Mouse (Mus musculus): Measurements from ENCODE around the gene Khdc1c. TPM values are rescaled to one million over a fixed set of nuclear protein-coding genes. Genes with fewer than 3 reads are reported as not detected.
"Not testable (repeated sequence)": the region's sequence is repeated elsewhere in the genome, so short reads cannot be mapped to it uniquely, and the experiment has no call there.

Gene Khdc1c
- total RNA-seq (2021): not detected
- long read RNA-seq, experiment 1: 0 reads
- long read RNA-seq, experiment 2: 0 reads

DNA sequence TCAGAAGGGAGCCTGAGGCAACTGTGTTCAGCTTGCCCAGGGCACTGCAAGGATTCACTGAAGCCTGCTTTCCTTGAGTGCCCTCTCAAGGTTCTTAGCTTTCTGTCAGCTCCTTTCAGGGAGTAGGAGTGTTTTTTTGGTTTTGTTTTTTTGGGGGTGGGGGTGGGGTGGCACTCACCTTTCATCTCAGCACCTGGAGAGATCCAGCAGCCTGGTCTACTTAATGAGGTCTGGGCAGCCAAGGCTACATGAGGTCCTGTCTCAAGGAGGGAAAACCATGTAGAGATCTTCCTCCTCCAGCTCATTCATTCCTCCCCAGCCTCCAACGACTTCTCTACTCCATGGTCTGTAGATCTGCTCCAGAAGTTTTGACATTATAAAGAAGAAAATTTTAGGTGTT, at the start of gene Khdc1c:
TSS of gene Khdc1c (plus strand) at position 301 of the 400 bp plus-strand sequence.
- not testable (repeated sequence) for DNase-seq

DNA sequence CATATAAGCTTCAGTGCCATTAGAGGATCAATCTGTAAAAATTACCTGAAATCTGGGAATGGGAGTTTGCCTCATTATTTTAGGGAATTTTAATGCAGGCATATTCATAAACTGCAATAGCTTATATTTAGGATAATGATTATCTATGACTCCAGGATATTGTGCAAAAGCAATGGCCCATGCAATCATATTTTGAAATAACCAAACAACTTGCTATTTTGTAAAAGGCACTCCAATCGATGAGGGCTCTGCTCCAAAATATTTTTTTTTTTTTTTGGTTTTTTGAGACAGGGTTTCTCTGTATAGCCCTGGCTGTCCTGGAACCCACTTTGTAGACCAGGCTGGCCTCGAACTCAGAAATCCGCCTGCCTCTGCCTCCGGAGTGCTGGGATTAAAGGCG, 47.9 kb upstream of the Khdc1c start:
- not testable (repeated sequence) for DNase-seq

- no peak for DNase-seq
Observed at GRCm38 (mm10) chr1:21321656-21322055, 46.5 kb upstream of the Khdc1c start.

DNA sequence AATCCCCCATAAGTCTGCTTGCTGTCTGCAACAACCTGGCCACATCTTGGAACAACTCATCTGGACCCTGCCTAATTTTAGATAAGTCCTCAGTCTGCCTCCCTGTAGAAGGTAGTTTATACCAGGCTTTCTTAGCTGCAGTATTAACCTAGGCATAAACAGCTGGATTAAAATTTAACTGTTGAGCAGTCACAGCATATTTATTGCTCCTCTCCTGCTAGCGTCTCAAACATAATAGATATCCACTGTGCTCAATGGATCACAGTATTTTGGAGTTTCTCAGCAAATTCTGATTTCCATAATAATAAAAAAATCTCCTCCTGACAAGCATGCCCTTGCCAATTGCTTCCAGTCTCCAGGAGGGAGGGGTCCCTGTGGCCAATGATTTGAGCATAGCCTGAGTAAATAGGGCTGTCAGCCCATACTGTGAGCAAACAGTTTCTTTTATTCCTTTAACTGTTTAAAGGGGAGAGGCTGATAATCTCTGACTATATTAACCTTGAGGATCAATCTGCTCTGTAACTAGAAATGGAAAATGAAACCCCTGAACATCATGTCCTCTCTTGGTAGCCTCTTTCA, 44.0 kb upstream of the Khdc1c start:
- no peak for DNase-seq

- DNase-seq: no peak
Observed at GRCm38 (mm10) chr1:21324633-21325032, 43.5 kb upstream of the Khdc1c start.

GRCm38 (mm10) chr1:21326733-21327132, 41.4 kb upstream of the Khdc1c start:
- no peak for DNase-seq

DNA sequence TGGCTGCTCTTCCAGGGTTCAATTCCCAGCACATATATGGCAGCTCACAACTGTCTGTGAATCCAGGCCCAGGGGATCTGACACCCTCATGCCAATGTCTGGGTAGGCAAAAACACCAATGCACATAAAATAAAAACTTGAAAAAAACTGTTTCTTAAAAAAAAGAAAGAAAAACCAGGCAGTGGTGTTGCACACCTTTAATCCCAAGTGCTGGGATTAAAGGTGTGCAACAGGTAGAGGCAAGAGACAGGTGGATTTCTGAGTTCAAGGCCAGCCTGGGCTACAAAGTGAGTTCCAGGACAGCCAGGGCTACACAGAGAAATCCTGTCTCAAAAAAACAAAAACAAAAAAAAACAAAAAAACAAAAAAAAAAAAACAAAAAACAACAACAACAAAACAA, 37.0 kb upstream of the Khdc1c start:
- not testable (repeated sequence) for DNase-seq

DNA sequence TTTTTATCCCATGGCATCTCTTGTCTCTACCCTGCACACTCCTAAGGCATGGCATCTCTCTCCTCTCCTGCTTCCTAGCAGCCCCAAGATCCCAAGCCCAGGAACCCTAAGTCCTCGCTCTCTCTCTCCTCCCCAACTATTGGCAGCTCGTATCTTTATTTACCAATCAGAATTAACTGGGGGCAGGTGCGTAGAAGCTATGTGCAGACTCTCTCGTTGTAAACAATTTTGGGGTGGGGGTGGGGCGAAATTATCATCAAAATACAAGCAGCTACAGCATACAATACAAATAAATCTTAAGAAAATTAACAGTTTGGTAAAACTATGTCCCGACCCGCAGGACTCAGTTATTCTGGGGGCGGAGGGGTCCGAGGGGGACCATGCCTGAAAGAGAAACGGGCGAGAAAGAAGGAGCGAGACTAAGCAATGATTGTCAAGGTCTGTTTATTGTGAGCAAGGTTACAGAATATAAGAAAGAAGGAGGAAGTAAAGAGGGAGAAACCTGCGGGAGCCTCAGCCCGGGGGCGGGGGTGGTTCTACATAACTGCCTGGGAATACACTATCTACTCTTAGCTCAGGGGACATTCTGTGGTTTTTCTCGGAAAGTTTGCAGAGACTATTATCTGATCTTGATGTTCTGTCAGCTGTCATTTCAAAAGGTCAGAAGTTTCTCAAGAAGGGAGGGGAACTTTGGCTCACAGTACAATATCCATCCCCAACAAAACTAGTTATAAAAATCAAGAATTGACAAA, 34.7 kb upstream of the Khdc1c start:
- peak; percentile 7 for DNase-seq

DNA sequence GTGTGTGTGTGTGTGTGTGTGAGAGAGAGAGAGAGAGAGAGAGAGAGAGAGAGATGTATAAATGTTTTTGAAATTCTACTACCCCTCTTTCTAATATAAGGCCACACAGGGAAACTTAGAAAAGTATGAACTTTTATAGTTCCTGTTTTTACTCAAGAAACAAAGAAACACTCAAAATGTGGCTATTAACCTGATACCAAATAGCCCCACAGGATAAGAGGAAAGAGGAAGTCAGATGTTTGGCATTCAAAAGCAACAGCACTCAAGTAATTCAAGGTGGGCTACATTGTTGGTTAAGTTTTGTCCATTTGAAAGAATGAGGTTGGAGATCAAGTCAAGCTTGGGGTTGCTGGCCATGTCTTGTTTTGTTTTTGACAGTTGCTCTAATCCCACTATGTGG, 32.3 kb upstream of the Khdc1c start:
- DNase-seq: no peak

DNA sequence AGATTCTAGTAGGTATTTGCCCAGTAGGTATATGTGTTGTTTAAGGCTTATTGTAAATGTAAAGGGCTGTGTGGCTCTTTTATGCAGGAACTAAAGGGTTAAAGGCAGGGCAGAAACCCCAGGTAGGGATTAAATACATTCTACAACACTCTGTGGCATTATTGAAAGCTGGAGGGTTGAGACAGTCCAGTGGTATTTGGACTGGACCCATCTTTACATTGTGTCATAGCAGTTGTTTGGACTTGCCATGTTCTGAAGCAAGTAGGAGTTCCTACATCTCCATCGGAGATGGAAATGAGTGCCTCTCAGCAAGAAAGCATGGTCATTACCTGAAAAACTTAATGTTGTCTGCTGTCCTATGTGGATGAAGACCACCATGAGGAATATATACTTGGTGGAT, 27.4 kb upstream of the Khdc1c start:
- no peak for DNase-seq

- DNase-seq: no peak
Observed at GRCm38 (mm10) chr1:21344253-21344652, 23.9 kb upstream of the Khdc1c start.

DNA sequence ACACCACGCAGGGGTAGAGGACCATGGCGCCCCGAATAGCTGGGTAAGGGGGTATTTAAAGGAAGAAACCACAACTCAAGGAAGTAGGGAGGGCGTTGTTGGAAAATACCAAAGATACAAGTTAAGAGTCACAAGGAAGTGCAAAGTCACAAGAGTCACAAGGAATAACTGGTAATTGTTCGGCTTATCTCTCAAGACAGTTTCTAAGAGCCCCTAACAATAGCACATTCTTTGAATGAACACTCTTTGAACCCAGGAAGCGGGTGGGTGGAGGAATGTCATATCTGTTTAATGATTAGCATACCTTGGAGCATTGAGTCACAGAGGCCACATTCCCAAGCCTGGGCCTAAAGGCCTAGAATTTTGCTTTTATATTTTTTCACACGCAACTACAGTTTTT, 23.4 kb upstream of the Khdc1c start:
- not testable (repeated sequence) for DNase-seq

GRCm38 (mm10) chr1:21349341-21349740, 18.8 kb upstream of the Khdc1c start, which contains the start of gene Khdc1a:
TSS of gene Khdc1a (plus strand) at chr1:21349641.
- DNase-seq: no peak

DNA sequence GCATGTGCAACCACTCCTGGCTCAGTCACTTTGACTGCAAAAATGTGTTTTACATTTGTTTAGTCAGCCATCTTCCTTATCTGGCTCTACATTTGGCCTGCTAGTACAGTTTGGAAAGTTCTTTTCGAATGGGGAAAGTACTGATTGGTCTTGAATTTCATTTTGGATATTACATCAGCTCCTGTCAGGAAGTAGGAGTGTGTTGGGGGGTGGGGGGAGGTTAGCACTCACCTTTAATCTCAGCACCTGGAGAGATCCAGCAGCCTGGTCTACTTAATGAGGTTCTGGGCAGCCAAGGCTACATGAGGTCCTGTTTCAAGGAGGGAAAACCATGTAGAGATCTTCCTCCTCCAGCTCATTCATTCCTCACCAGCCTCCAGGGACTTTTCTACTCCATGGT, 15.1 kb downstream of the Khdc1c start, which contains the start of gene Khdc1b:
TSS of gene Khdc1b (plus strand) at position 301 of the 400 bp plus-strand sequence.
- no peak for DNase-seq

DNA sequence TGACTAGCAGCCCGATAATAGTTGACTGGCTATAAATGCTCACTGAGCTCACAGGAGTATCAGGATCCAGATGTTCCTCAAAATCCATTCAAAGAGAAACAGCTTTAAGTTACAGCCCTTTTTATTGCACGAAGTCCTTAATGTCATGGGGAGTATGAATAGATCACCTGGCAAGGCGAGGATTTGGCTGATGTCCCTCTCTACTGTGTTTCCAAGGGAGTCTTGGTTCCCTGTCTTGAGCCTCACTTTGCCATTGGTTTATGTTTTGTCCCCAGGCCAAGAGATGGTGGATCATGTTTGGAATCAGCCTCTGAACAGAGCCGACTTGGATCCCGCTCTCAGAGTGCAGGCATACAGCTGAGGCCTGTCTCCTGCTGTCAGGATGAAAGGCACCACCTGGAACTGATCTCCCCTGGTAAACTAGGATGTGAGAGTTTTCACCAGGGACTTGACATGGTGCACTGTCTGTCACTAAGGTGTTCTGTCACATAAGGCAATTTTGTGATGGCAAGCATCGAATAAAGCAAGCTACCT, 23.1 kb downstream of the Khdc1c start:
- no peak for DNase-seq

DNA sequence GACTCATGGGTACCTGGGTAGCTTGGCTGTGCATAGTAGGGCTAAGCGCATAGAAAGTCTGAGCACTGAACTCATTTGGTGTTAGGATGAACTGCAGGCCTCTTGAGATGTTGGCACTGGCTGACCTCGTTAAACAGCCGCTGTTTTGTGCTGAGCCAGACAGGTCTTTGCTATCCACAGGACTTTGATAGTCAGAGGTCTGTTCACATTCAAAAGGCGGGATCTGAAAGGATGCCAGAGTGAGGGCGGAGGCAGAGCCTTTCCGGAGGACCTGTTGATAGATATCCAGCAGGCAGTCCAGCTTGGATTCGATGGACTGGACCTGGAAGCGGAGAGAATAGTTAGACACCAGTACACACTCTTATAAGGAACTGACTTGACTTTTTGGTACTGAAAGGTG, 34.7 kb downstream of the Khdc1c start:
- DNase-seq: no peak

- no peak for DNase-seq
Observed at GRCm38 (mm10) chr1:21407266-21407665, 39.1 kb downstream of the Khdc1c start.

GRCm38 (mm10) chr1:21411331-21412196, 43.4 kb downstream of the Khdc1c start:
- peak; percentile 14 for DNase-seq

DNA sequence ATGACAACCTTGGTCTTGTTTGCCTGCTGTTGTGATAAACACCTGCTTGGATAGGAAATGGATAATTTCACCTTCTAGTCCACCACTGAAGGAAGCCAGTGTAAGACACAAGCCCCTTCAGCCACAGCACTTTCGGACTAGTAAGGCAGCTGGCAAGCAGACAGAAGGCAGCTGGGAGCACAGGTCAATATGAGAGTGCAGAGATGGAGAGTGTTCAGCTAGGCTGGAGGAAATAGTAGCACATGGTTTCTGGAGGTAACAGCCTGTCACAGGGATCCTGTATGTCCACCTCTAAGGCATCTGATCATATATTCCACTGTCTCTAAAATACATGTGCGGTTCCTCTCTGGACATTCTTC, 44.0 kb downstream of the Khdc1c start:
- no peak for DNase-seq

DNA sequence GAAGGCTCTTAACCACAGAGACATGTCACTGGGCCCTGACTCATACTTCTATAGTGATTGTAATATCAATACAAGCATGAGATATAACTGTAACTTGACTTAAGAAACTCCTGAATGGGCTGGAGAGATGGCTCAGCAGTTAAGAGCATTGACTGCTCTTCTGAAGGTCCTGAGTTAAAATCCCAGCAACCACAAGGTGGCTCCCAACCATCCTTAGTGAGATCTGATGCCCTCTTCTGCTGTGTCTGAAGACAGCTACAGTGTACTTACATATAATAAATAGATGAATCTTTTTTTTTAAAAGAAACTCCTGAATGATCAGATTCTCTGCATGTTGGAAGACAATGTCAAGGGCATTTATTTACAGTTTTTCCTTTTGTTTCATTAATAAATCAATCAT, 51.2 kb downstream of the Khdc1c start:
- DNase-seq: no peak
